Comparison of ENCODE assay signal across 11 mouse cellular contexts in genomic region chr9:69758946-69759615, GRCm38 (mm10). TPM values are rescaled to one million over a fixed set of nuclear protein-coding genes. Genes with fewer than 3 reads are reported as not detected.
DNase-seq lines count a peak whose midpoint lies in the region; ATAC-seq and TF ChIP-seq lines count a peak whose summit lies in the region.
"Had no signal": no experiment of that assay in that cellular context is flagged by ENCODE, and none has a peak within 500 bp of the region (broad histone marks: within the 10 kb centered on the region; RNA-seq: fewer than 3 reads in every experiment).

No protein-coding gene starts in this region.

- H3K4me1 ChIP-seq in kidney, embryonic 15.5 days = peaks cover 39% of the 10 kb centered on the region
- H3K4me1 ChIP-seq in embryonic facial prominence, embryonic 12.5 days = peaks cover 15% of the 10 kb centered on the region
- H3K4me1 ChIP-seq in hindbrain, postnatal 0 days (ENCODE audit: insufficient read depth, low read length) = no peaks in the 10 kb centered on the region
- H3K4me1 ChIP-seq in neural tube, embryonic 12.5 days = peaks cover 50% of the 10 kb centered on the region

- H3K4me3 ChIP-seq in kidney, embryonic 15.5 days (replicated peaks) = peak overlapping the region; percentile 20
- H3K4me3 ChIP-seq in embryonic facial prominence, embryonic 12.5 days = peak overlapping the region; percentile 7; the same call in 1 of the 2 replicates
- peak overlapping the region; percentile 40 for H3K4me3 ChIP-seq in hindbrain, postnatal 0 days (ENCODE audit: low read length)
- H3K4me3 ChIP-seq in neural tube, embryonic 12.5 days = peak overlapping the region; percentile 53
- H3K4me3 ChIP-seq: stomach, embryonic 15.5 days had no signal

- DNase-seq in kidney, postnatal 36 days = no peak
- DNase-seq in hindbrain, postnatal 0 days (ENCODE audit: low spot score) = no peak
- DNase-seq in layer of hippocampus, adult 8-10 months (ENCODE audit: low spot score in 2 of 2) = no peak
- DNase-seq in cerebellum, adult 18-20 months = no peak
- DNase-seq: cerebellum, adult 9-10 months had no signal

- no peak overlapping the region for H3K27ac ChIP-seq in kidney, embryonic 15.5 days
- no peak overlapping the region for H3K27ac ChIP-seq in embryonic facial prominence, embryonic 12.5 days
- peak overlapping the region; percentile 61; the same call in 1 of the 2 replicates for H3K27ac ChIP-seq in hindbrain, postnatal 0 days
- no peak overlapping the region for H3K27ac ChIP-seq in neural tube, embryonic 12.5 days
- H3K27ac ChIP-seq: stomach, embryonic 15.5 days had no signal

- no peaks in the 10 kb centered on the region for H3K36me3 ChIP-seq in kidney, embryonic 15.5 days
- H3K36me3 ChIP-seq in embryonic facial prominence, embryonic 12.5 days = no peaks in the 10 kb centered on the region
- no peaks in the 10 kb centered on the region for H3K36me3 ChIP-seq in hindbrain, postnatal 0 days (ENCODE audit: insufficient read depth, low read length)
- no peaks in the 10 kb centered on the region for H3K36me3 ChIP-seq in neural tube, embryonic 12.5 days
- H3K36me3 ChIP-seq: stomach, embryonic 15.5 days had no signal

- no peak for TF ChIP-seq CTCF in hindbrain, postnatal 0 days (IDR thresholded peaks at IDR 0.05; ENCODE audit: low read depth)

- H3K9ac ChIP-seq in kidney, embryonic 15.5 days = no peak overlapping the region
- no peak overlapping the region for H3K9ac ChIP-seq in embryonic facial prominence, embryonic 12.5 days
- H3K9ac ChIP-seq in hindbrain, postnatal 0 days (replicated peaks; ENCODE audit: low read length) = peak overlapping the region; percentile 49
- H3K9ac ChIP-seq in neural tube, embryonic 12.5 days = peak overlapping the region; percentile 78
- H3K9ac ChIP-seq: stomach, embryonic 15.5 days had no signal

- H3K9me3 ChIP-seq in kidney, embryonic 15.5 days (replicated peaks) = no peaks in the 10 kb centered on the region
- no peaks in the 10 kb centered on the region for H3K9me3 ChIP-seq in embryonic facial prominence, embryonic 12.5 days
- no peaks in the 10 kb centered on the region for H3K9me3 ChIP-seq in hindbrain, postnatal 0 days (ENCODE audit: low read length)
- H3K9me3 ChIP-seq in neural tube, embryonic 12.5 days = no peaks in the 10 kb centered on the region
- H3K9me3 ChIP-seq: stomach, embryonic 15.5 days had no signal

- WGBS in kidney, embryonic 15.5 days = under 1% methylated on average over 42 of the region's 42 CpGs
- under 1% methylated on average over 42 of the region's 42 CpGs for WGBS in embryonic facial prominence, embryonic 12.5 days
- 2% methylated on average over 42 of the region's 42 CpGs for WGBS in hindbrain, postnatal 0 days
- WGBS in neural tube, embryonic 12.5 days = under 1% methylated on average over 42 of the region's 42 CpGs

- peaks cover 99% of the 10 kb centered on the region for H3K27me3 ChIP-seq in kidney, embryonic 15.5 days
- peaks cover 93% of the 10 kb centered on the region for H3K27me3 ChIP-seq in embryonic facial prominence, embryonic 12.5 days
- peaks cover 88% of the 10 kb centered on the region for H3K27me3 ChIP-seq in hindbrain, postnatal 0 days (ENCODE audit: insufficient read depth, low read length)
- H3K27me3 ChIP-seq in neural tube, embryonic 12.5 days (replicated peaks) = peaks cover 58% of the 10 kb centered on the region

- H3K4me2 ChIP-seq in kidney, embryonic 15.5 days = peak overlapping the region; percentile 31
- H3K4me2 ChIP-seq in embryonic facial prominence, embryonic 12.5 days (replicated peaks) = no peak overlapping the region
- peak overlapping the region; percentile 42 for H3K4me2 ChIP-seq in hindbrain, postnatal 0 days (ENCODE audit: low read depth, low read length)
- H3K4me2 ChIP-seq in neural tube, embryonic 12.5 days (replicated peaks) = peak overlapping the region; percentile 71
- H3K4me2 ChIP-seq: stomach, embryonic 15.5 days had no signal

- no peak for ATAC-seq in kidney, embryonic 15.5 days (replicated peaks; ENCODE audit: low FRiP score)
- ATAC-seq in embryonic facial prominence, embryonic 12.5 days (ENCODE audit: insufficient number of reproducible peaks, insufficient read depth, low FRiP score, low TSS enrichment) = no peak
- ATAC-seq in hindbrain, postnatal 0 days = no peak
- ATAC-seq in neural tube, embryonic 12.5 days (ENCODE audit: low FRiP score, low read depth) = no peak
- ATAC-seq in erythroid progenitor cell, adult 5-6 weeks (replicated peaks; ENCODE audit: low FRiP score, poor library complexity, severe bottlenecking) = no peak

RNA-seq across cellular contexts. Expression of gene Foxb1, which starts 1.7 kb away (rescaled TPM):
- polyA plus RNA-seq in kidney, embryonic 15.5 days (2015; fragmentation: Nextera tagmentation; extraction: Ambion mirVana) = 0.09 and 0.13 TPM in 2 replicates
- 0.06 and 0.17 TPM in 2 replicates for polyA plus RNA-seq in embryonic facial prominence, embryonic 12.5 days (2016; fragmentation: Nextera tagmentation; extraction: Ambion mirVana)
- total RNA-seq in hindbrain, postnatal 0 days (2014; rRNA removed) = 10.0 and 11.4 TPM in 2 replicates
- polyA plus RNA-seq in hindbrain, postnatal 0 days (2015; fragmentation: Nextera tagmentation; extraction: Ambion mirVana) = 5.5 and 5.7 TPM in 2 replicates
- 8.5 and 9.7 TPM in 2 replicates for polyA plus RNA-seq in neural tube, embryonic 12.5 days (2016; fragmentation: Nextera tagmentation; extraction: Ambion mirVana)
- total RNA-seq in erythroid progenitor cell, adult 5-6 weeks (2015; ENCODE audit: low replicate concordance) = not detected in 2 replicates
- not detected in 2 replicates for total RNA-seq in erythroid progenitor cell, adult 5-6 weeks (2017; ENCODE audit: low replicate concordance)
- total RNA-seq in layer of hippocampus, adult 8-10 months (2022) = not detected
- polyA plus RNA-seq: heart, embryonic 14.5 days had no signal

Comparison
In these comparisons a context has a peak if more than half of its experiments do, and no peak if none do; other contexts are left out.
1. H3K9ac ChIP-seq: peak in hindbrain, postnatal 0 days (single experiment) and neural tube, embryonic 12.5 days (single experiment); none in kidney, embryonic 15.5 days (single experiment) and embryonic facial prominence, embryonic 12.5 days (single experiment).
2. Peak in every context shown above with its lines, with median percentiles within 50 percentile points of each other: H3K4me3 ChIP-seq.